Mouse (Mus musculus): ENCODE data around the gene Prr23a1. TPM values are rescaled to one million over a fixed set of nuclear protein-coding genes. Genes with fewer than 3 reads are reported as not detected.

Gene Prr23a1
- polyA plus RNA-seq, 2 experiments, result not detected

DNA sequence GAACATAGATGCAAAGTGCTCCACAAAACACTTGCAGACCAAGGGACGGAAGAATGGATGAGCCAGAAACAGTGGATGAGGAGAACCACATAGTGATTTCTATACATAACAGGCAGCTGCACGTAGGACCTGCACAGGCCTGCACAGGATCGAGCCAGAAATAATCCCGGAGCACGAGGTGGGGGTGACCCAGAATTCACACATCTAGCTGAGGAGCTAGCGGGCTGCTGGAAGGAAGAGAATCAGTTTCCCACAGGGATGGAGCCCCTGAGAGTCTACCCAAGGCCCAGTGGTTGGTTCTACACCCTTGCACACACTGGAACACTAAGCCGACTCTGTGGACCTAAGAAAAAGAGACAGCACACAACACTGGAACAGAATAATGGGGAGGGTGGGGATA is 18.5 kb upstream of the Prr23a1 start:
- Histone ChIP-seq H3K4me2 (replicated peaks; ENCODE audit: low read depth, low read length, severe bottlenecking) (no peak overlapping the region), H3K9ac (ENCODE audit: low read depth, low read length, severe bottlenecking) (no peak overlapping the region), H3K36me3 (ENCODE audit: control insufficient read depth, insufficient read depth, low read length) (no peaks in the 10 kb centered on the region), H3K27me3 (ENCODE audit: control insufficient read depth, insufficient read depth, low read length) (no peaks in the 10 kb centered on the region), H3K9me3 (ENCODE audit: control insufficient read depth, low read length) (no peaks in the 10 kb centered on the region), H3K27ac (replicated peaks; ENCODE audit: low read depth, low read length) (no peak overlapping the region), H3K4me1 (ENCODE audit: control insufficient read depth, insufficient read depth, low read length) (no peaks in the 10 kb centered on the region), H3K4me3 (replicated peaks; ENCODE audit: low read length) (no peak overlapping the region)
- ATAC-seq (ENCODE audit: low FRiP score, low read depth) (no peak), DNase-seq (ENCODE audit: low spot score) (no peak)
- TF ChIP-seq POLR2A (IDR thresholded peaks at IDR 0.05; ENCODE audit: borderline replicate concordance, extremely low read depth, insufficient read depth, insufficient read length), result no peak
- 89% methylated on average over 7 of the region's 7 CpGs for WGBS

DNA sequence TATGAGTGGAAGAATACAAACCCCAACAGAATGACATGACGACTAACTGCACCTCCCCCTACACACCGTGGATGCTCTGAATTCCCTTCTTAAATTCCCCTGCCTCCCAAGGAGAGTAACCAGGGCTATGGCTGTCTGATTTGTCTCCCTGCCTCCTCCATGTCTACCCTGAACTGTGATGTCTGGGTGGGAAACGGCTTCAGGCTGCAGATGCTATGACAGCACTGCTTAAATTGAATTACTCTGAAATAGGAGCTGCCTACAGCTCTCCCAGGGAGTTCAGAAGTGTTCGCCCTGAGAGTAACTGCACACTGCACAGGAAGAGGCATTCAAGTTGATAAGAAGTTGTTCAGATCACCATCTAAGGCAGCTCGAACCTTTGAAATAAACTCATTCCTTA is 12.8 kb upstream of the Prr23a1 start:
- H3K9me3 ChIP-seq (ENCODE audit: control insufficient read depth, low read length), result no peaks in the 10 kb centered on the region
- 39% methylated on average over 5 of the region's 5 CpGs for WGBS
- ATAC-seq (ENCODE audit: low FRiP score, low read depth) (no peak), DNase-seq (ENCODE audit: low spot score) (no peak)
- no peak for TF ChIP-seq POLR2A (IDR thresholded peaks at IDR 0.05; ENCODE audit: borderline replicate concordance, extremely low read depth, insufficient read depth, insufficient read length)
- no peak overlapping the region for H3K27ac ChIP-seq (replicated peaks; ENCODE audit: low read depth, low read length)
- no peak overlapping the region for H3K4me3 ChIP-seq (replicated peaks; ENCODE audit: low read length)
- H3K4me1 ChIP-seq (ENCODE audit: control insufficient read depth, insufficient read depth, low read length), result no peaks in the 10 kb centered on the region
- H3K36me3 ChIP-seq (ENCODE audit: control insufficient read depth, insufficient read depth, low read length), result no peaks in the 10 kb centered on the region
- no peak overlapping the region for H3K9ac ChIP-seq (ENCODE audit: low read depth, low read length, severe bottlenecking)
- no peak overlapping the region for H3K4me2 ChIP-seq (replicated peaks; ENCODE audit: low read depth, low read length, severe bottlenecking)
- H3K27me3 ChIP-seq (ENCODE audit: control insufficient read depth, insufficient read depth, low read length), result no peaks in the 10 kb centered on the region

DNA sequence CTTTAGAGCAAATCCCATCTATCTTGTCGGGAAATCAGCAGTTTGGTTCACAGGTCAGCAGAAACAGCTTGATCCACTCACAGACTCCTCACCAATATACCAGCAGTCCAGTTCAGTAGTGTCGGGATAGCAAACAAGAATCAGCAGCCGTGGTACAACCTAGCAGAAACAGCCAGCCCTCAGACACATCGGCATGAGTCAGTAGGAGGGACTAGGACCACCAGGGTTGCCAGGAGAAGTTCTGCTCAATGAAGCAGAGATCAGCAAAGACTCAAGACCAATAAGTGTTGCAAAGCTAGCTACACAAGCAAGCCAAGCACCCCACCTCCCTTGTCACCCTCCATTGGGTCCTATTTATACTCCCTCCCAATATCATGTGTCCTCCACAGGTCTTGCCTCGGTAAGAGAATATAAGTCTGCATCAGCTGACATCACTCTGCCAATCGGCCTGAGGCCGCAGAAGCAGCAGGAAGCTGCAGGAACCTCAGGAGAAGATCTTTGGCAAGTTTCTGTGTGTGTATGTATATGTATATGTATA is 4.7 kb upstream of the Prr23a1 start:
- H3K27ac ChIP-seq (replicated peaks; ENCODE audit: low read depth, low read length), result no peak overlapping the region
- H3K9me3 ChIP-seq (ENCODE audit: control insufficient read depth, low read length), result no peaks in the 10 kb centered on the region
- H3K36me3 ChIP-seq (ENCODE audit: control insufficient read depth, insufficient read depth, low read length), result no peaks in the 10 kb centered on the region
- H3K4me2 ChIP-seq (replicated peaks; ENCODE audit: low read depth, low read length, severe bottlenecking), result no peak overlapping the region
- no peaks in the 10 kb centered on the region for H3K27me3 ChIP-seq (ENCODE audit: control insufficient read depth, insufficient read depth, low read length)
- no peak for TF ChIP-seq POLR2A (IDR thresholded peaks at IDR 0.05; ENCODE audit: borderline replicate concordance, extremely low read depth, insufficient read depth, insufficient read length)
- DNase-seq (ENCODE audit: low spot score), result no peak
- WGBS, result 81% methylated on average over 7 of the region's 7 CpGs
- no peak overlapping the region for H3K9ac ChIP-seq (ENCODE audit: low read depth, low read length, severe bottlenecking)
- H3K4me3 ChIP-seq (replicated peaks; ENCODE audit: low read length), result no peak overlapping the region
- no peak for ATAC-seq (ENCODE audit: low FRiP score, low read depth)
- H3K4me1 ChIP-seq (ENCODE audit: control insufficient read depth, insufficient read depth, low read length), result no peaks in the 10 kb centered on the region

DNA sequence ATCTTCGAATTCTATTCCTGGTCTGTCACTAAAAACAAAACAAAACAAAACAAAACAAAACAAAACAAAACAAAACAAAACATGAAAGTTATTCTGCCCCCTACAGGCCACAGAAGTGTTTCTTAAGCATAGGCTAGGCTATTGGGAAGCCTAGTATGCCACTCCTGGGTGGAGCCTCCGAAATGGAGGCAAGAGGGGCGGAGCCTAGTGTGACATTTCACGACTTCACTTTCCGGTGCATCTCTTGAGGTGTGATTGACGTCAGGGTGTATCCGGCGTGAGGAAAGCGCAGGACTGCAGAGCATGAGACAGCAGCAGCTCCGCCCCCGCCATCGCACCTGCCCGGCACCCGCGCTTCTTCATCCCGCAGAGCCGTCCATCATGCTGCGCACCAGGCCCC is 13.9 kb downstream of the Prr23a1 start, which contains the start of gene Prr23a2:
Prr23a2 (plus strand) TSS at position 285 of the 400 bp plus-strand sequence.
- H3K4me3 ChIP-seq (replicated peaks; ENCODE audit: low read length), result no peak within 1 kb of the TSS
- H3K27ac ChIP-seq (replicated peaks; ENCODE audit: low read depth, low read length), result no peak within 1 kb of the TSS
- H3K36me3 ChIP-seq (ENCODE audit: control insufficient read depth, insufficient read depth, low read length), result no peaks in the 10 kb centered on the region
- TF ChIP-seq POLR2A (IDR thresholded peaks at IDR 0.05; ENCODE audit: borderline replicate concordance, extremely low read depth, insufficient read depth, insufficient read length), result no peak
- ATAC-seq (ENCODE audit: low FRiP score, low read depth), result no peak
- H3K9me3 ChIP-seq (ENCODE audit: control insufficient read depth, low read length), result no peaks in the 10 kb centered on the region
- H3K4me2 ChIP-seq (replicated peaks; ENCODE audit: low read depth, low read length, severe bottlenecking), result no peak within 1 kb of the TSS
- no peaks in the 10 kb centered on the region for H3K27me3 ChIP-seq (ENCODE audit: control insufficient read depth, insufficient read depth, low read length)
- H3K4me1 ChIP-seq (ENCODE audit: control insufficient read depth, insufficient read depth, low read length), result no peaks in the 10 kb centered on the region
- no peak for DNase-seq (ENCODE audit: low spot score)
- 74% methylated on average over 18 of the region's 18 CpGs for WGBS
- H3K9ac ChIP-seq (ENCODE audit: low read depth, low read length, severe bottlenecking), result no peak within 1 kb of the TSS

DNA sequence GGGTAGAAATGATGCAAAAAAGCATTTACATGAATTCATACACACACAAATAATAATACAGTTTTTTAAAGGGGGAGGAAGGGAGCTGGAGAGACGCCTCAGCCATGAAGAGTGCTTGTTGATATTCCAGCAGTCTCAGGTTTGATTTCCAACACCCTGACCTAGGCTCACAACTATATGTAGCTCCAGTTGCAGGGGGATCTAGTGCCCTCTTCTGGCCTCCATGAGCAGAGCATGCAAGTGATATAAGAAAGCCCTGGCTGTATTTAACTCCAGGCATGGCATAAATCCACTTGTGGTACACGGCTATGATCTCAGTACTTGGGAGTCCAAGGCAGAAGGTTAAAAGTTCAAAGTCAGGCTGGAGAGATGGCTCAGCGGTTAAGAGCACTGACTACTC is 21.2 kb downstream of the Prr23a1 start:
- no peaks in the 10 kb centered on the region for H3K4me1 ChIP-seq (ENCODE audit: control insufficient read depth, insufficient read depth, low read length)
- H3K27me3 ChIP-seq (ENCODE audit: control insufficient read depth, insufficient read depth, low read length), result no peaks in the 10 kb centered on the region
- H3K9ac ChIP-seq (ENCODE audit: low read depth, low read length, severe bottlenecking), result no peak overlapping the region
- H3K4me2 ChIP-seq (replicated peaks; ENCODE audit: low read depth, low read length, severe bottlenecking), result no peak overlapping the region
- H3K27ac ChIP-seq (replicated peaks; ENCODE audit: low read depth, low read length), result no peak overlapping the region
- H3K36me3 ChIP-seq (ENCODE audit: control insufficient read depth, insufficient read depth, low read length), result no peaks in the 10 kb centered on the region
- no peak for TF ChIP-seq POLR2A (IDR thresholded peaks at IDR 0.05; ENCODE audit: borderline replicate concordance, extremely low read depth, insufficient read depth, insufficient read length)
- no peaks in the 10 kb centered on the region for H3K9me3 ChIP-seq (ENCODE audit: control insufficient read depth, low read length)
- whole genome bisulfite sequencing, result 75% methylated on average over 3 of the region's 3 CpGs
- DNase-seq (ENCODE audit: low spot score) (peak; percentile 2), ATAC-seq (ENCODE audit: low FRiP score, low read depth) (no peak)
- H3K4me3 ChIP-seq (replicated peaks; ENCODE audit: low read length), result no peak overlapping the region

DNA sequence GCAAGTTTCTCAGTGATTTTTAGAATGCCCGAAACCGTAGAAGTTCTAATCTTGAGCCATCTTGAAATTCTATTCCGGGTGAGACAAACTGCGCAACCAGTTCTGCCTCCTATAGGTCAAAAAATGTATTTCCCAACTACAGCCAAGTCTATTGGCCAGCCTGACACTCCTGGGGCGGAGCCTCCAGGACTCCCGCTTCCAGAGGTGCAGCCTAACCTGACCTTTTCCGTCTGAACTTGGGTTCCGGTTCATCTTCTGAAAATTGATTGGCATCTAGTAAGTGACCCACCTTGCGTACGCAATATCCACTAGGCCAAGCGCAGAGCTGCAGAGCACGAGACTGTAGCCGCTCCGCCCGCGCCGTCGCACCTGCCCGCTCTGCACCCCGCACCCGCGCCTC is 22.3 kb downstream of the Prr23a1 start, which contains the start of gene Prr23a3:
Prr23a3 (plus strand) TSS at position 197 of the 400 bp plus-strand sequence.
- Histone ChIP-seq H3K9me3 (ENCODE audit: control insufficient read depth, low read length) (no peaks in the 10 kb centered on the region), H3K4me1 (ENCODE audit: control insufficient read depth, insufficient read depth, low read length) (no peaks in the 10 kb centered on the region), H3K4me3 (replicated peaks; ENCODE audit: low read length) (no peak within 1 kb of the TSS), H3K4me2 (replicated peaks; ENCODE audit: low read depth, low read length, severe bottlenecking) (no peak within 1 kb of the TSS), H3K27ac (replicated peaks; ENCODE audit: low read depth, low read length) (no peak within 1 kb of the TSS), H3K9ac (ENCODE audit: low read depth, low read length, severe bottlenecking) (no peak within 1 kb of the TSS), H3K27me3 (ENCODE audit: control insufficient read depth, insufficient read depth, low read length) (no peaks in the 10 kb centered on the region), H3K36me3 (ENCODE audit: control insufficient read depth, insufficient read depth, low read length) (no peaks in the 10 kb centered on the region)
- DNase-seq (ENCODE audit: low spot score), result no peak
- ATAC-seq (ENCODE audit: low FRiP score, low read depth), result no peak
- TF ChIP-seq POLR2A (IDR thresholded peaks at IDR 0.05; ENCODE audit: borderline replicate concordance, extremely low read depth, insufficient read depth, insufficient read length), result no peak
- WGBS, result 54% methylated on average over 22 of the region's 22 CpGs

Other genes with a start within 250 kb of the Prr23a1 start
- gene Mrps22, start 240.8 kb upstream of the Prr23a1 start, polyA plus RNA-seq (2012; rRNA removed), result 27.7 and 37.4 TPM in 2 replicates
- gene Mrps22, start 240.8 kb upstream of the Prr23a1 start, polyA plus RNA-seq (2014; fragmentation: Nextera tagmentation; extraction: Ambion mirVana), result 43.2 and 50.3 TPM in 2 replicates
- gene Prr23a2, start 14.0 kb downstream of the Prr23a1 start, polyA plus RNA-seq (2012; rRNA removed), result not detected in 2 replicates
- gene Prr23a2, start 14.0 kb downstream of the Prr23a1 start, polyA plus RNA-seq (2014; fragmentation: Nextera tagmentation; extraction: Ambion mirVana), result not detected in 2 replicates
- gene Prr23a3, start 22.3 kb downstream of the Prr23a1 start, polyA plus RNA-seq (2012; rRNA removed), result 0.04 TPM in 1 of 2 replicates, not detected in the other
- gene Prr23a3, start 22.3 kb downstream of the Prr23a1 start, polyA plus RNA-seq (2014; fragmentation: Nextera tagmentation; extraction: Ambion mirVana), result not detected in 2 replicates
- not detected in 2 replicates for gene 7420426K07Rik, start 60.6 kb downstream of the Prr23a1 start, polyA plus RNA-seq (2012; rRNA removed)
- not detected in 2 replicates for gene 7420426K07Rik, start 60.6 kb downstream of the Prr23a1 start, polyA plus RNA-seq (2014; fragmentation: Nextera tagmentation; extraction: Ambion mirVana)
- gene Foxl2, start 112.8 kb downstream of the Prr23a1 start, polyA plus RNA-seq (2012; rRNA removed), result 0.05 and 0.08 TPM in 2 replicates
- gene Foxl2, start 112.8 kb downstream of the Prr23a1 start, polyA plus RNA-seq (2014; fragmentation: Nextera tagmentation; extraction: Ambion mirVana), result 0.08 TPM in 1 of 2 replicates, not detected in the other
- 7.2 and 14.2 TPM in 2 replicates for gene Faim, start 143.9 kb downstream of the Prr23a1 start, polyA plus RNA-seq (2012; rRNA removed)
- 41.5 and 43.4 TPM in 2 replicates for gene Faim, start 143.9 kb downstream of the Prr23a1 start, polyA plus RNA-seq (2014; fragmentation: Nextera tagmentation; extraction: Ambion mirVana)
- 0.08 and 0.09 TPM in 2 replicates for gene Gm1123, start 193.2 kb downstream of the Prr23a1 start, polyA plus RNA-seq (2012; rRNA removed)
- gene Gm1123, start 193.2 kb downstream of the Prr23a1 start, polyA plus RNA-seq (2014; fragmentation: Nextera tagmentation; extraction: Ambion mirVana), result 0.17 TPM in 1 of 2 replicates, not detected in the other

All from limb, embryonic 14.5 days (tissue).